Mouse (Mus musculus) bone marrow, adult 2 months (tissue): Measurements from ENCODE around the gene Agmat.

Experiments used
- CTCF ChIP-seq: fragments of 200-500 bp; IDR thresholded peaks from 2 replicates; pipeline ENCODE4 v1.5.1; 2011; ENCODE audit warnings: low read length, control low read depth; ENCODE audit not compliant: control insufficient read depth, insufficient read depth
- POLR2A ChIP-seq: fragments of 200-500 bp; IDR thresholded peaks from 2 replicates; pipeline ENCODE4 v1.6.1; 2011; ENCODE audit warnings: low read depth, mild to moderate bottlenecking, control low read depth, low read length, borderline replicate concordance; ENCODE audit not compliant: control insufficient read depth

GRCm38 (mm10) chr4:141741856-141742255 is 4.6 kb upstream of the Agmat start:
- TF ChIP-seq CTCF (no peak), POLR2A (no peak)
